Mouse (Mus musculus): ENCODE measurements around the gene 9530077C05Rik. TPM values are rescaled to one million over a fixed set of nuclear protein-coding genes. Genes with fewer than 3 reads are reported as not detected.

Gene 9530077C05Rik
- polyA plus RNA-seq, 1 experiment = 0.23 TPM

- Histone ChIP-seq H3K4me3 (ENCODE audit: low read depth, low read length) (no peak overlapping the region), H3K36me3 (ENCODE audit: control insufficient read depth, insufficient read depth, low read length) (no peaks in the 10 kb centered on the region), H3K27me3 (ENCODE audit: control insufficient read depth, insufficient read depth, low read length) (no peaks in the 10 kb centered on the region), H3K27ac (ENCODE audit: insufficient read depth, low read depth, low read length) (no peak overlapping the region), H3K4me1 (ENCODE audit: control insufficient read depth, insufficient read depth, insufficient read length, low read length) (no peaks in the 10 kb centered on the region)
- WGBS = 51% methylated on average over 4 of the region's 4 CpGs
- TF ChIP-seq POLR2A (IDR thresholded peaks at IDR 0.05; ENCODE audit: low read depth, low read length) = no peak
- TF ChIP-seq CTCF (IDR thresholded peaks at IDR 0.05; ENCODE audit: extremely low read depth, insufficient read length, insufficient replicate concordance, low read depth, low read length) = no peak
Observed at GRCm38 (mm10) chr9:22428028-22428665, 16.8 kb downstream of the 9530077C05Rik start.

GRCm38 (mm10) chr9:22428666-22429410, 17.5 kb downstream of the 9530077C05Rik start:
- Histone ChIP-seq H3K4me3 (ENCODE audit: low read depth, low read length) (no peak overlapping the region), H3K27me3 (ENCODE audit: control insufficient read depth, insufficient read depth, low read length) (no peaks in the 10 kb centered on the region), H3K4me1 (ENCODE audit: control insufficient read depth, insufficient read depth, insufficient read length, low read length) (no peaks in the 10 kb centered on the region), H3K27ac (ENCODE audit: insufficient read depth, low read depth, low read length) (no peak overlapping the region), H3K36me3 (ENCODE audit: control insufficient read depth, insufficient read depth, low read length) (no peaks in the 10 kb centered on the region)
- no peak for TF ChIP-seq POLR2A (IDR thresholded peaks at IDR 0.05; ENCODE audit: low read depth, low read length)
- no peak for TF ChIP-seq CTCF (IDR thresholded peaks at IDR 0.05; ENCODE audit: extremely low read depth, insufficient read length, insufficient replicate concordance, low read depth, low read length)
- 87% methylated on average over 14 of the region's 14 CpGs for WGBS

- no peaks in the 10 kb centered on the region for H3K4me1 ChIP-seq (ENCODE audit: control insufficient read depth, insufficient read depth, insufficient read length, low read length)
- H3K27ac ChIP-seq (ENCODE audit: insufficient read depth, low read depth, low read length) = no peak overlapping the region
- TF ChIP-seq POLR2A (IDR thresholded peaks at IDR 0.05; ENCODE audit: low read depth, low read length) (no peak), CTCF (IDR thresholded peaks at IDR 0.05; ENCODE audit: extremely low read depth, insufficient read length, insufficient replicate concordance, low read depth, low read length) (no peak)
- WGBS = 28% methylated on average over 15 of the region's 15 CpGs
- no peaks in the 10 kb centered on the region for H3K27me3 ChIP-seq (ENCODE audit: control insufficient read depth, insufficient read depth, low read length)
- H3K36me3 ChIP-seq (ENCODE audit: control insufficient read depth, insufficient read depth, low read length) = no peaks in the 10 kb centered on the region
- no peak overlapping the region for H3K4me3 ChIP-seq (ENCODE audit: low read depth, low read length)
Observed at GRCm38 (mm10) chr9:22429533-22430241, 18.4 kb downstream of the 9530077C05Rik start.

GRCm38 (mm10) chr9:22430315-22430840, 19.1 kb downstream of the 9530077C05Rik start:
- no peak overlapping the region for H3K27ac ChIP-seq (ENCODE audit: insufficient read depth, low read depth, low read length)
- H3K4me3 ChIP-seq (ENCODE audit: low read depth, low read length) = no peak overlapping the region
- 17% methylated on average over 5 of the region's 5 CpGs for WGBS
- H3K4me1 ChIP-seq (ENCODE audit: control insufficient read depth, insufficient read depth, insufficient read length, low read length) = no peaks in the 10 kb centered on the region
- no peaks in the 10 kb centered on the region for H3K36me3 ChIP-seq (ENCODE audit: control insufficient read depth, insufficient read depth, low read length)
- TF ChIP-seq CTCF (IDR thresholded peaks at IDR 0.05; ENCODE audit: extremely low read depth, insufficient read length, insufficient replicate concordance, low read depth, low read length) (no peak), POLR2A (IDR thresholded peaks at IDR 0.05; ENCODE audit: low read depth, low read length) (no peak)
- H3K27me3 ChIP-seq (ENCODE audit: control insufficient read depth, insufficient read depth, low read length) = no peaks in the 10 kb centered on the region

GRCm38 (mm10) chr9:22433221-22433620, 21.9 kb downstream of the 9530077C05Rik start:
- no peak overlapping the region for H3K27ac ChIP-seq (ENCODE audit: insufficient read depth, low read depth, low read length)
- no peak for TF ChIP-seq CTCF (IDR thresholded peaks at IDR 0.05; ENCODE audit: extremely low read depth, insufficient read length, insufficient replicate concordance, low read depth, low read length)
- no peak for TF ChIP-seq POLR2A (IDR thresholded peaks at IDR 0.05; ENCODE audit: low read depth, low read length)

GRCm38 (mm10) chr9:22434101-22434500, 22.8 kb downstream of the 9530077C05Rik start:
- Histone ChIP-seq H3K36me3 (ENCODE audit: control insufficient read depth, insufficient read depth, low read length) (no peaks in the 10 kb centered on the region), H3K27me3 (ENCODE audit: control insufficient read depth, insufficient read depth, low read length) (no peaks in the 10 kb centered on the region), H3K4me3 (ENCODE audit: low read depth, low read length) (no peak overlapping the region), H3K27ac (ENCODE audit: insufficient read depth, low read depth, low read length) (no peak overlapping the region), H3K4me1 (ENCODE audit: control insufficient read depth, insufficient read depth, insufficient read length, low read length) (no peaks in the 10 kb centered on the region)
- WGBS = 89% methylated on average over 2 of the region's 2 CpGs
- no peak for TF ChIP-seq POLR2A (IDR thresholded peaks at IDR 0.05; ENCODE audit: low read depth, low read length)
- TF ChIP-seq CTCF (IDR thresholded peaks at IDR 0.05; ENCODE audit: extremely low read depth, insufficient read length, insufficient replicate concordance, low read depth, low read length) = no peak

More at GRCm38 (mm10) chr9:22433221-22433620, 21.9 kb downstream of the 9530077C05Rik start:
- Histone ChIP-seq H3K36me3 (ENCODE audit: control insufficient read depth, insufficient read depth, low read length) (no peaks in the 10 kb centered on the region), H3K4me1 (ENCODE audit: control insufficient read depth, insufficient read depth, insufficient read length, low read length) (no peaks in the 10 kb centered on the region), H3K27me3 (ENCODE audit: control insufficient read depth, insufficient read depth, low read length) (no peaks in the 10 kb centered on the region), H3K4me3 (ENCODE audit: low read depth, low read length) (no peak overlapping the region)
- 53% methylated on average over 2 of the region's 2 CpGs for WGBS
